Mouse (Mus musculus): ENCODE results near the gene Grik3.

DNA sequence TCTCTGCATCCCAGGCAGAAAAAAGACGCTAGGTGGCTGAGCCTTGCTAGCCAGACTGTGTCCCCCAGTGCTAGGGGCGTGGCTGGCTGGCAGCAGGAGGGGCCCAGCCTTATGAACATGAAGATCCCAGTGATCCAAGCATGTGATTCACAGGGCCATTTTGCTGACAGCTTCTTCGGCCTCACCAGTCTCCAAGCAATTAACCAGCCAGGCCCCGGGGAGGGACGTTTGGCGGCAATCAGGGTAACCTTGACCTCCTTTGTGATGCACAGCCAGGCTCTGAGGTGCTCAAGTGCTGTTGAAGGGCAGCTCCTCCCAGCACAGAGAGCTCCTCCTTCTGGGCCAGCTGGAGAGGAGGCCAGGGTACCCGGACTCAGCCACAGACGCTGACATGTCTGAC, 43.9 kb downstream of the Grik3 start:
- TF ChIP-seq CTCF (IDR thresholded peaks at IDR 0.05; ENCODE audit: low read depth, low read length) (no peak), POLR2A (IDR thresholded peaks at IDR 0.05; ENCODE audit: insufficient read depth, low read length) (no peak), EP300 (IDR thresholded peaks at IDR 0.05; ENCODE audit: insufficient read depth, low read depth, low read length) (peak; percentile 100)

All from ES-Bruce4 (cell line).